Mouse (Mus musculus): ENCODE data around the gene Msh6. TPM values are rescaled to one million over a fixed set of nuclear protein-coding genes. Genes with fewer than 3 reads are reported as not detected.
A peak's percentile ranks its signal among the peaks of the same experiment; 100 is the strongest.
"Not testable (repeated sequence)": the region's sequence is repeated elsewhere in the genome, so short reads cannot be mapped to it uniquely, and the experiment has no call there.

The Msh6 gene
- polyA plus RNA-seq, 1 experiment from 2014 or later = 9.2 TPM

- no peaks in the 10 kb centered on the region for H3K9me3 ChIP-seq (ENCODE audit: control insufficient read depth)
- H3K36me3 ChIP-seq (ENCODE audit: control insufficient read depth, insufficient read depth) = no peaks in the 10 kb centered on the region
- whole genome bisulfite sequencing = 48% methylated on average over 5 of the region's 5 CpGs
- no peak for TF ChIP-seq CTCF (IDR thresholded peaks at IDR 0.05; ENCODE audit: low read depth)
- H3K9ac ChIP-seq (ENCODE audit: low read depth, low read length) = no peak overlapping the region
- no peaks in the 10 kb centered on the region for H3K4me1 ChIP-seq (replicated peaks; ENCODE audit: control insufficient read depth, insufficient read depth, low read length)
- no peak for ATAC-seq
- no peak overlapping the region for H3K4me2 ChIP-seq (replicated peaks; ENCODE audit: low read depth)
- no peak overlapping the region for H3K4me3 ChIP-seq (ENCODE audit: low read depth, low read length)
- H3K27ac ChIP-seq (ENCODE audit: low read depth, low read length) = no peak overlapping the region
- no peaks in the 10 kb centered on the region for H3K27me3 ChIP-seq (replicated peaks; ENCODE audit: control insufficient read depth, insufficient read depth, low read length)
These were observed 2.0 kb upstream of the Msh6 start for GRCm38 (mm10) chr17:87972856-87973255.

- Histone ChIP-seq H3K4me2 (replicated peaks; ENCODE audit: low read depth) (no peak overlapping the region), H3K36me3 (ENCODE audit: control insufficient read depth, insufficient read depth) (no peaks in the 10 kb centered on the region), H3K9ac (ENCODE audit: low read depth, low read length) (no peak overlapping the region), H3K27me3 (replicated peaks; ENCODE audit: control insufficient read depth, insufficient read depth, low read length) (no peaks in the 10 kb centered on the region), H3K4me3 (ENCODE audit: low read depth, low read length) (no peak overlapping the region), H3K4me1 (replicated peaks; ENCODE audit: control insufficient read depth, insufficient read depth, low read length) (no peaks in the 10 kb centered on the region), H3K27ac (ENCODE audit: low read depth, low read length) (no peak overlapping the region), H3K9me3 (ENCODE audit: control insufficient read depth) (no peaks in the 10 kb centered on the region)
- ATAC-seq = no peak
- WGBS = 75% methylated on average over 10 of the region's 10 CpGs
- TF ChIP-seq CTCF (IDR thresholded peaks at IDR 0.05; ENCODE audit: low read depth) = no peak
These were observed 1.3 kb upstream of the Msh6 start for GRCm38 (mm10) chr17:87973261-87974167.

GRCm38 (mm10) chr17:87975229-87975853, 479 bp downstream of the Msh6 start:
- Histone ChIP-seq H3K36me3 (ENCODE audit: control insufficient read depth, insufficient read depth) (no peaks in the 10 kb centered on the region), H3K9me3 (ENCODE audit: control insufficient read depth) (no peaks in the 10 kb centered on the region), H3K27me3 (replicated peaks; ENCODE audit: control insufficient read depth, insufficient read depth, low read length) (no peaks in the 10 kb centered on the region), H3K4me3 (ENCODE audit: low read depth, low read length) (peak overlapping the region; percentile 82), H3K27ac (ENCODE audit: low read depth, low read length) (peak overlapping the region; percentile 71), H3K4me1 (replicated peaks; ENCODE audit: control insufficient read depth, insufficient read depth, low read length) (no peaks in the 10 kb centered on the region), H3K4me2 (replicated peaks; ENCODE audit: low read depth) (peak overlapping the region; percentile 87), H3K9ac (ENCODE audit: low read depth, low read length) (peak overlapping the region; percentile 70)
- no peak for TF ChIP-seq CTCF (IDR thresholded peaks at IDR 0.05; ENCODE audit: low read depth)
- under 1% methylated on average over 60 of the region's 68 CpGs for WGBS
- ATAC-seq = peak; percentile 58

- Histone ChIP-seq H3K4me2 (replicated peaks; ENCODE audit: low read depth) (peak overlapping the region; percentile 87), H3K4me3 (ENCODE audit: low read depth, low read length) (peak overlapping the region; percentile 82), H3K27me3 (replicated peaks; ENCODE audit: control insufficient read depth, insufficient read depth, low read length) (no peaks in the 10 kb centered on the region), H3K36me3 (ENCODE audit: control insufficient read depth, insufficient read depth) (no peaks in the 10 kb centered on the region), H3K27ac (ENCODE audit: low read depth, low read length) (no peak overlapping the region), H3K4me1 (replicated peaks; ENCODE audit: control insufficient read depth, insufficient read depth, low read length) (no peaks in the 10 kb centered on the region), H3K9ac (ENCODE audit: low read depth, low read length) (no peak overlapping the region), H3K9me3 (ENCODE audit: control insufficient read depth) (no peaks in the 10 kb centered on the region)
- TF ChIP-seq CTCF (IDR thresholded peaks at IDR 0.05; ENCODE audit: low read depth) = no peak
- no peak for ATAC-seq
- 68% methylated on average over 9 of the region's 9 CpGs for WGBS
These were observed 1.4 kb downstream of the Msh6 start for GRCm38 (mm10) chr17:87976154-87976806.

- 92% methylated on average over 4 of the region's 4 CpGs for WGBS
- H3K4me2 ChIP-seq (replicated peaks; ENCODE audit: low read depth); H3K9ac ChIP-seq (ENCODE audit: low read depth, low read length); H3K36me3 ChIP-seq (ENCODE audit: control insufficient read depth, insufficient read depth); H3K4me1 ChIP-seq (replicated peaks; ENCODE audit: control insufficient read depth, insufficient read depth, low read length); H3K27ac ChIP-seq (ENCODE audit: low read depth, low read length); H3K27me3 ChIP-seq (replicated peaks; ENCODE audit: control insufficient read depth, insufficient read depth, low read length); ATAC-seq; H3K4me3 ChIP-seq (ENCODE audit: low read depth, low read length); H3K9me3 ChIP-seq (ENCODE audit: control insufficient read depth): not testable (repeated sequence)
These were observed 2.1 kb downstream of the Msh6 start for GRCm38 (mm10) chr17:87976927-87977326.

GRCm38 (mm10) chr17:87979696-87980095, 4.8 kb downstream of the Msh6 start:
- H3K4me2 ChIP-seq (replicated peaks; ENCODE audit: low read depth); H3K36me3 ChIP-seq (ENCODE audit: control insufficient read depth, insufficient read depth); ATAC-seq; H3K27ac ChIP-seq (ENCODE audit: low read depth, low read length); H3K27me3 ChIP-seq (replicated peaks; ENCODE audit: control insufficient read depth, insufficient read depth, low read length); H3K9me3 ChIP-seq (ENCODE audit: control insufficient read depth); H3K9ac ChIP-seq (ENCODE audit: low read depth, low read length); H3K4me3 ChIP-seq (ENCODE audit: low read depth, low read length); H3K4me1 ChIP-seq (replicated peaks; ENCODE audit: control insufficient read depth, insufficient read depth, low read length): not testable (repeated sequence)
- WGBS = 78% methylated on average over 1 of the region's 1 CpGs

Measured in intestine, postnatal 0 days (tissue).